Comparison of ENCODE assay signal across 8 mouse cellular contexts in genomic region chr4:117829260-117830123, GRCm38 (mm10). TPM values are rescaled to one million over a fixed set of nuclear protein-coding genes. Genes with fewer than 3 reads are reported as not detected.
DNase-seq lines count a peak whose midpoint lies in the region; ATAC-seq and TF ChIP-seq lines count a peak whose summit lies in the region.

No protein-coding gene starts in this region.

- no peak overlapping the region for H3K9ac ChIP-seq in CH12.LX (ENCODE audit: insufficient read depth, low read depth)
- no peak overlapping the region for H3K9ac ChIP-seq in embryonic facial prominence, embryonic 13.5 days
- H3K9ac ChIP-seq in heart, embryonic 11.5 days (ENCODE audit: low read depth, low read length): peak overlapping the region; percentile 4; the same call in 1 of the 2 replicates
- H3K9ac ChIP-seq in kidney, embryonic 14.5 days (ENCODE audit: low read depth, low read length): no peak overlapping the region
- H3K9ac ChIP-seq in neural tube, embryonic 15.5 days (replicated peaks): no peak overlapping the region

- H3K79me2 ChIP-seq in CH12.LX (replicated peaks; ENCODE audit: control insufficient read depth, extremely low read depth, insufficient read depth, poor library complexity, severe bottlenecking): no peaks in the 10 kb centered on the region

- peaks cover 9% of the 10 kb centered on the region for H3K27me3 ChIP-seq in CH12.LX (replicated peaks)
- peaks cover 3% of the 10 kb centered on the region; the same call in 1 of the 2 replicates for H3K27me3 ChIP-seq in embryonic facial prominence, embryonic 13.5 days
- H3K27me3 ChIP-seq in heart, embryonic 11.5 days (ENCODE audit: control insufficient read depth, insufficient read depth, low read length): peaks cover 3% of the 10 kb centered on the region
- no peaks in the 10 kb centered on the region; the same call in 1 of the 2 replicates for H3K27me3 ChIP-seq in kidney, embryonic 14.5 days (ENCODE audit: control insufficient read depth, insufficient read depth, low read length)
- 0 out of 2 replicates have a peak, but pooled peaks cover 14% of the 10 kb centered on the region for H3K27me3 ChIP-seq in neural tube, embryonic 15.5 days (replicated peaks)

- no peak overlapping the region for H3K4me2 ChIP-seq in CH12.LX (ENCODE audit: insufficient read depth, low read depth, poor library complexity, severe bottlenecking)
- peak overlapping the region; percentile 32 for H3K4me2 ChIP-seq in embryonic facial prominence, embryonic 13.5 days
- H3K4me2 ChIP-seq in heart, embryonic 11.5 days: peak overlapping the region; percentile 55
- H3K4me2 ChIP-seq in kidney, embryonic 14.5 days (replicated peaks; ENCODE audit: low read depth, low read length): 0 out of 2 replicates have a peak overlapping the region, but pooled peaks have one; percentile 1
- peak overlapping the region; percentile 11; the same call in 1 of the 2 replicates for H3K4me2 ChIP-seq in neural tube, embryonic 15.5 days

- no peak for ATAC-seq in embryonic facial prominence, embryonic 13.5 days (ENCODE audit: insufficient number of reproducible peaks, insufficient read depth, low FRiP score, low TSS enrichment, low read depth)
- 0 out of 2 replicates have a peak, but pooled peaks have one; percentile 29 for ATAC-seq in heart, embryonic 11.5 days (replicated peaks; ENCODE audit: insufficient number of reproducible peaks, low FRiP score, low TSS enrichment)
- peak; percentile 26; the same call in 1 of the 2 replicates for ATAC-seq in kidney, embryonic 14.5 days (ENCODE audit: low FRiP score, low TSS enrichment)
- 0 out of 2 replicates have a peak, but pooled peaks have one; percentile 26 for ATAC-seq in neural tube, embryonic 15.5 days (ENCODE audit: low FRiP score)

- in situ Hi-C loops in CH12.LX (cut with MboI; ENCODE audit: low pct_ligation_motif_present, low pct_unique_long_range_greater_than_20kb, low sequenced_read_pairs): loop anchor here (25.0 kb wide), 1 partner anchor 258 kb away; no protein-coding TSS in a partner anchor

- dilution Hi-C loops in CH12.LX (cut with MboI; ENCODE audit: extremely low pct_ligation_motif_present, extremely low pct_unique_long_range_greater_than_20kb, low sequenced_read_pairs): no loop called here

- H3K36me3 ChIP-seq in CH12.LX (replicated peaks in 1 of 2; ENCODE audit: control insufficient read depth in 1 of 2, insufficient read depth in 1 of 2, low read length in 1 of 2): no peaks in the 10 kb centered on the region
- no peaks in the 10 kb centered on the region for H3K36me3 ChIP-seq in embryonic facial prominence, embryonic 13.5 days
- H3K36me3 ChIP-seq in heart, embryonic 11.5 days (ENCODE audit: control insufficient read depth, insufficient read depth, low read length): no peaks in the 10 kb centered on the region
- no peaks in the 10 kb centered on the region for H3K36me3 ChIP-seq in kidney, embryonic 14.5 days (ENCODE audit: control insufficient read depth, insufficient read depth, low read length)
- no peaks in the 10 kb centered on the region for H3K36me3 ChIP-seq in neural tube, embryonic 15.5 days

- TF ChIP-seq POLR2A in CH12.LX (IDR thresholded peaks at IDR 0.05; ENCODE audit: low read depth, low read length): no peak

- peaks cover 0 to 24% of the 10 kb centered on the region in 2 experiments; a peak in 2 of 4 replicates for H3K4me1 ChIP-seq in CH12.LX (ENCODE audit: control insufficient read depth in 1 of 2, insufficient read depth in 2 of 2)
- peaks cover 14% of the 10 kb centered on the region for H3K4me1 ChIP-seq in embryonic facial prominence, embryonic 13.5 days
- H3K4me1 ChIP-seq in heart, embryonic 11.5 days (ENCODE audit: control insufficient read depth, insufficient read depth, low read length): peaks cover 10% of the 10 kb centered on the region
- H3K4me1 ChIP-seq in kidney, embryonic 14.5 days (ENCODE audit: control insufficient read depth, insufficient read depth, low read length): 0 out of 2 replicates have a peak, but pooled peaks cover 15% of the 10 kb centered on the region
- peaks cover 16% of the 10 kb centered on the region for H3K4me1 ChIP-seq in neural tube, embryonic 15.5 days

- H3K27ac ChIP-seq in CH12.LX (ENCODE audit: insufficient read depth, low read depth): no peak overlapping the region
- H3K27ac ChIP-seq in embryonic facial prominence, embryonic 13.5 days: no peak overlapping the region
- H3K27ac ChIP-seq in heart, embryonic 11.5 days (ENCODE audit: low read depth, low read length): peak overlapping the region; percentile 32; the same call in 1 of the 2 replicates
- H3K27ac ChIP-seq in kidney, embryonic 14.5 days (ENCODE audit: low read depth, low read length): no peak overlapping the region
- no peak overlapping the region for H3K27ac ChIP-seq in neural tube, embryonic 15.5 days (replicated peaks)

- 9% methylated on average over 12 of the region's 12 CpGs for WGBS in embryonic facial prominence, embryonic 13.5 days
- WGBS in heart, embryonic 11.5 days (ENCODE audit: insufficient replicate concordance): 9% methylated on average over 12 of the region's 12 CpGs
- WGBS in kidney, embryonic 14.5 days: 11% methylated on average over 12 of the region's 12 CpGs
- WGBS in neural tube, embryonic 15.5 days: 11% methylated on average over 12 of the region's 12 CpGs

- H3K4me3 ChIP-seq in CH12.LX (replicated peaks in 1 of 3; ENCODE audit: low read depth in 2 of 3, low read length in 2 of 3, poor library complexity in 1 of 3): no peak overlapping the region
- no peak overlapping the region for H3K4me3 ChIP-seq in embryonic facial prominence, embryonic 13.5 days
- 0 out of 2 replicates have a peak overlapping the region, but pooled peaks have one; percentile 20 for H3K4me3 ChIP-seq in heart, embryonic 11.5 days (ENCODE audit: low read depth, low read length)
- H3K4me3 ChIP-seq in kidney, embryonic 14.5 days (ENCODE audit: low read length): no peak overlapping the region
- no peak overlapping the region for H3K4me3 ChIP-seq in neural tube, embryonic 15.5 days (replicated peaks)

- DNase-seq in CH12.LX (ENCODE audit: extremely low read depth): peak; percentile 28
- DNase-seq in adrenal gland, postnatal 25 days: peak; percentile 79
- peak; percentile 75 to 78 for DNase-seq in lung, adult 18-20 months
- peak; percentile 14 to 25 for DNase-seq in thymus, postnatal 36 days

- TF ChIP-seq RAD21 in CH12.LX (IDR thresholded peaks at IDR 0.05; ENCODE audit: low read depth, low read length): peak; percentile 81

- TF ChIP-seq EP300 in CH12.LX (IDR thresholded peaks at IDR 0.05; ENCODE audit: low read length): no peak

- TF ChIP-seq CTCF in CH12.LX (conservative IDR thresholded peaks at IDR 0.05 in 1 of 2, IDR thresholded peaks at IDR 0.05 in 1 of 2; ENCODE audit: low read depth in 2 of 2, low read length in 2 of 2): peak; percentile 57 to 81; a peak in 3 of 4 replicates

- no peaks in the 10 kb centered on the region for H3K9me3 ChIP-seq in CH12.LX (replicated peaks; ENCODE audit: low read length)
- no peaks in the 10 kb centered on the region for H3K9me3 ChIP-seq in embryonic facial prominence, embryonic 13.5 days
- no peaks in the 10 kb centered on the region for H3K9me3 ChIP-seq in heart, embryonic 11.5 days (replicated peaks; ENCODE audit: control insufficient read depth, low read length)
- H3K9me3 ChIP-seq in kidney, embryonic 14.5 days (ENCODE audit: control insufficient read depth, low read length): no peaks in the 10 kb centered on the region
- no peaks in the 10 kb centered on the region for H3K9me3 ChIP-seq in neural tube, embryonic 15.5 days (replicated peaks)

RNA-seq across cellular contexts. Expression of gene Slc6a9, which starts 4.8 kb away (rescaled TPM):
- 3.9 and 15.6 TPM in 2 replicates for total RNA-seq in CH12.LX (2012; rRNA removed)
- 1.8 and 4.0 TPM in 2 replicates for total RNA-seq in CH12.LX (2014; rRNA removed)
- polyA plus RNA-seq in CH12.LX (2012; ENCODE audit: insufficient read length, low read depth): 7.8 and 9.1 TPM in 2 replicates
- total RNA-seq in adrenal gland, postnatal 25 days (2021): 17.2 and 18.3 TPM in 2 replicates
- 12.7 and 12.9 TPM in 2 replicates for polyA plus RNA-seq in embryonic facial prominence, embryonic 13.5 days (2015; fragmentation: Nextera tagmentation; extraction: Ambion mirVana)
- polyA plus RNA-seq in heart, embryonic 11.5 days (2014; fragmentation: Nextera tagmentation; extraction: Ambion mirVana): 8.7 and 15.2 TPM in 2 replicates
- 9.4 and 11.0 TPM in 2 replicates for polyA plus RNA-seq in kidney, embryonic 14.5 days (2014; fragmentation: Nextera tagmentation; extraction: Ambion mirVana)
- polyA plus RNA-seq in neural tube, embryonic 15.5 days (2015; fragmentation: Nextera tagmentation; extraction: Ambion mirVana): 51.5 and 52.5 TPM in 2 replicates

RNA-seq across cellular contexts. Expression of gene Ccdc24, which starts 42.9 kb away (rescaled TPM):
- total RNA-seq in CH12.LX (2012; rRNA removed) (0.46 and 0.93 TPM in 2 replicates), CH12.LX (2014; rRNA removed) (not detected in 2 replicates)
- 0.40 and 0.81 TPM in 2 replicates for polyA plus RNA-seq in CH12.LX (2012; ENCODE audit: insufficient read length, low read depth)
- total RNA-seq in adrenal gland, postnatal 25 days (2021): 0.79 TPM in 1 of 2 replicates, not detected in the other
- polyA plus RNA-seq in embryonic facial prominence, embryonic 13.5 days (2015; fragmentation: Nextera tagmentation; extraction: Ambion mirVana): 1.9 and 2.3 TPM in 2 replicates
- 0.56 and 0.90 TPM in 2 replicates for polyA plus RNA-seq in heart, embryonic 11.5 days (2014; fragmentation: Nextera tagmentation; extraction: Ambion mirVana)
- 1.8 and 2.0 TPM in 2 replicates for polyA plus RNA-seq in kidney, embryonic 14.5 days (2014; fragmentation: Nextera tagmentation; extraction: Ambion mirVana)
- 1.4 and 1.6 TPM in 2 replicates for polyA plus RNA-seq in neural tube, embryonic 15.5 days (2015; fragmentation: Nextera tagmentation; extraction: Ambion mirVana)

RNA-seq across cellular contexts. Expression of gene B4galt2, which starts 53.8 kb away (rescaled TPM):
- total RNA-seq in CH12.LX (2012; rRNA removed) (0.25 and 0.29 TPM in 2 replicates), CH12.LX (2014; rRNA removed) (not detected in 2 replicates)
- 0.14 and 0.22 TPM in 2 replicates for polyA plus RNA-seq in CH12.LX (2012; ENCODE audit: insufficient read length, low read depth)
- total RNA-seq in adrenal gland, postnatal 25 days (2021): 12.6 and 18.6 TPM in 2 replicates
- polyA plus RNA-seq in embryonic facial prominence, embryonic 13.5 days (2015; fragmentation: Nextera tagmentation; extraction: Ambion mirVana): 33.8 and 38.7 TPM in 2 replicates
- polyA plus RNA-seq in heart, embryonic 11.5 days (2014; fragmentation: Nextera tagmentation; extraction: Ambion mirVana): 13.8 and 14.1 TPM in 2 replicates
- polyA plus RNA-seq in kidney, embryonic 14.5 days (2014; fragmentation: Nextera tagmentation; extraction: Ambion mirVana): 30.9 and 31.5 TPM in 2 replicates
- polyA plus RNA-seq in neural tube, embryonic 15.5 days (2015; fragmentation: Nextera tagmentation; extraction: Ambion mirVana): 49.6 and 58.6 TPM in 2 replicates

RNA-seq across cellular contexts. Expression of gene Atp6v0b, which starts 57.6 kb away (rescaled TPM):
- 169 and 186 TPM in 2 replicates for total RNA-seq in CH12.LX (2012; rRNA removed)
- 165 and 176 TPM in 2 replicates for total RNA-seq in CH12.LX (2014; rRNA removed)
- polyA plus RNA-seq in CH12.LX (2012; ENCODE audit: insufficient read length, low read depth): 189 and 202 TPM in 2 replicates
- 231 and 241 TPM in 2 replicates for total RNA-seq in adrenal gland, postnatal 25 days (2021)
- 183 and 186 TPM in 2 replicates for polyA plus RNA-seq in embryonic facial prominence, embryonic 13.5 days (2015; fragmentation: Nextera tagmentation; extraction: Ambion mirVana)
- 194 and 197 TPM in 2 replicates for polyA plus RNA-seq in heart, embryonic 11.5 days (2014; fragmentation: Nextera tagmentation; extraction: Ambion mirVana)
- polyA plus RNA-seq in kidney, embryonic 14.5 days (2014; fragmentation: Nextera tagmentation; extraction: Ambion mirVana): 182 and 213 TPM in 2 replicates
- 544 and 626 TPM in 2 replicates for polyA plus RNA-seq in neural tube, embryonic 15.5 days (2015; fragmentation: Nextera tagmentation; extraction: Ambion mirVana)

Comparison
In these comparisons a context has a peak if more than half of its experiments do, and no peak if none do; other contexts are left out.
1. DNase-seq: peak in every context shown above with its lines; median percentile 79 in adrenal gland, postnatal 25 days; 76 in lung, adult 18-20 months; 28 in CH12.LX; 20 in thymus, postnatal 36 days.
2. RNA of gene B4galt2, which starts 53.8 kb away (polyA plus RNA-seq): 49.6 to 58.6 TPM in neural tube, embryonic 15.5 days, 33.8 to 38.7 TPM in embryonic facial prominence, embryonic 13.5 days, 30.9 to 31.5 TPM in kidney, embryonic 14.5 days and 13.8 to 14.1 TPM in heart, embryonic 11.5 days; 0.14 to 0.22 TPM in CH12.LX; every median in the first group is over 10 times any median in the second.